Mouse (Mus musculus): ENCODE results near the gene Top2a. TPM values are rescaled to one million over a fixed set of nuclear protein-coding genes. Genes with fewer than 3 reads are reported as not detected.

Top2a gene
- 186 and 188 TPM in 2 replicates for polyA plus RNA-seq (2015; fragmentation: Nextera tagmentation; extraction: Ambion mirVana)

- H3K36me3 ChIP-seq (ENCODE audit: control insufficient read depth, insufficient read depth, low read length), result peaks cover 3% of the 10 kb centered on the region; the same call in 1 of the 2 replicates
- under 1% methylated on average over 54 of the region's 54 CpGs for WGBS
- H3K9me3 ChIP-seq (replicated peaks; ENCODE audit: control insufficient read depth, low read length), result no peaks in the 10 kb centered on the region
- 0 out of 2 replicates have a peak, but pooled peaks cover 6% of the 10 kb centered on the region for H3K4me1 ChIP-seq (ENCODE audit: control insufficient read depth, insufficient read depth, low read length)
- H3K27me3 ChIP-seq (ENCODE audit: control insufficient read depth, insufficient read depth, low read length), result no peaks in the 10 kb centered on the region
- peak; percentile 93 for ATAC-seq (ENCODE audit: insufficient read depth, low FRiP score)
- peak within 1 kb of the TSS; percentile 64 for H3K27ac ChIP-seq (ENCODE audit: low read length)
- peak within 1 kb of the TSS; percentile 58 for H3K4me2 ChIP-seq (ENCODE audit: low read depth, low read length)
- peak within 1 kb of the TSS; percentile 70 for H3K4me3 ChIP-seq (replicated peaks; ENCODE audit: low read length)
- H3K9ac ChIP-seq (ENCODE audit: low read length), result peak within 1 kb of the TSS; percentile 84
These were observed at the start of gene Top2a for GRCm38 (mm10) chr11:99023500-99024467. Top2a (minus strand) TSS chr11:99024189.

- WGBS, result 55% methylated on average over 5 of the region's 5 CpGs
- Histone ChIP-seq H3K4me1 (ENCODE audit: control insufficient read depth, insufficient read depth, low read length) (peaks cover 15% of the 10 kb centered on the region), H3K36me3 (ENCODE audit: control insufficient read depth, insufficient read depth, low read length) (no peaks in the 10 kb centered on the region), H3K4me2 (ENCODE audit: low read depth, low read length) (no peak overlapping the region), H3K27ac (ENCODE audit: low read length) (no peak overlapping the region), H3K4me3 (replicated peaks; ENCODE audit: low read length) (no peak overlapping the region), H3K9me3 (replicated peaks; ENCODE audit: control insufficient read depth, low read length) (no peaks in the 10 kb centered on the region), H3K9ac (ENCODE audit: low read length) (no peak overlapping the region), H3K27me3 (ENCODE audit: control insufficient read depth, insufficient read depth, low read length) (no peaks in the 10 kb centered on the region)
- ATAC-seq (ENCODE audit: insufficient read depth, low FRiP score), result no peak
These were observed 49.8 kb upstream of the Top2a start for GRCm38 (mm10) chr11:99073781-99074180.

- no peak overlapping the region for H3K27ac ChIP-seq (ENCODE audit: low read length)
- WGBS, result 15% methylated on average over 6 of the region's 6 CpGs
- H3K4me3 ChIP-seq (replicated peaks; ENCODE audit: low read length), result no peak overlapping the region
- H3K36me3 ChIP-seq (ENCODE audit: control insufficient read depth, insufficient read depth, low read length), result no peaks in the 10 kb centered on the region
- ATAC-seq (ENCODE audit: insufficient read depth, low FRiP score), result peak; percentile 54
- H3K4me2 ChIP-seq (ENCODE audit: low read depth, low read length), result no peak overlapping the region
- peaks cover 11% of the 10 kb centered on the region for H3K4me1 ChIP-seq (ENCODE audit: control insufficient read depth, insufficient read depth, low read length)
- peak overlapping the region; percentile 50; the same call in 1 of the 2 replicates for H3K9ac ChIP-seq (ENCODE audit: low read length)
- no peaks in the 10 kb centered on the region for H3K9me3 ChIP-seq (replicated peaks; ENCODE audit: control insufficient read depth, low read length)
- H3K27me3 ChIP-seq (ENCODE audit: control insufficient read depth, insufficient read depth, low read length), result no peaks in the 10 kb centered on the region
These were observed 47.9 kb upstream of the Top2a start for GRCm38 (mm10) chr11:99071866-99072265.

- H3K36me3 ChIP-seq (ENCODE audit: control insufficient read depth, insufficient read depth, low read length), result no peaks in the 10 kb centered on the region
- ATAC-seq (ENCODE audit: insufficient read depth, low FRiP score), result no peak
- 77% methylated on average over 5 of the region's 5 CpGs for WGBS
- H3K4me3 ChIP-seq (replicated peaks; ENCODE audit: low read length), result no peak overlapping the region
- peaks cover 16% of the 10 kb centered on the region for H3K4me1 ChIP-seq (ENCODE audit: control insufficient read depth, insufficient read depth, low read length)
- no peak overlapping the region for H3K9ac ChIP-seq (ENCODE audit: low read length)
- no peak overlapping the region for H3K4me2 ChIP-seq (ENCODE audit: low read depth, low read length)
- H3K27me3 ChIP-seq (ENCODE audit: control insufficient read depth, insufficient read depth, low read length), result no peaks in the 10 kb centered on the region
- no peak overlapping the region for H3K27ac ChIP-seq (ENCODE audit: low read length)
- no peaks in the 10 kb centered on the region for H3K9me3 ChIP-seq (replicated peaks; ENCODE audit: control insufficient read depth, low read length)
These were observed 44.5 kb upstream of the Top2a start for GRCm38 (mm10) chr11:99068455-99068854.

GRCm38 (mm10) chr11:99067591-99067990 is 43.6 kb upstream of the Top2a start:
- H3K9me3 ChIP-seq (replicated peaks; ENCODE audit: control insufficient read depth, low read length), result no peaks in the 10 kb centered on the region
- no peak for ATAC-seq (ENCODE audit: insufficient read depth, low FRiP score)
- H3K9ac ChIP-seq (ENCODE audit: low read length), result no peak overlapping the region
- H3K27me3 ChIP-seq (ENCODE audit: control insufficient read depth, insufficient read depth, low read length), result no peaks in the 10 kb centered on the region
- no peak overlapping the region for H3K4me2 ChIP-seq (ENCODE audit: low read depth, low read length)
- H3K36me3 ChIP-seq (ENCODE audit: control insufficient read depth, insufficient read depth, low read length), result no peaks in the 10 kb centered on the region
- H3K27ac ChIP-seq (ENCODE audit: low read length), result no peak overlapping the region
- no peak overlapping the region for H3K4me3 ChIP-seq (replicated peaks; ENCODE audit: low read length)
- peaks cover 16% of the 10 kb centered on the region for H3K4me1 ChIP-seq (ENCODE audit: control insufficient read depth, insufficient read depth, low read length)
- whole genome bisulfite sequencing, result 89% methylated on average over 8 of the region's 8 CpGs

- H3K27me3 ChIP-seq (ENCODE audit: control insufficient read depth, insufficient read depth, low read length), result no peaks in the 10 kb centered on the region
- no peaks in the 10 kb centered on the region for H3K9me3 ChIP-seq (replicated peaks; ENCODE audit: control insufficient read depth, low read length)
- H3K4me1 ChIP-seq (ENCODE audit: control insufficient read depth, insufficient read depth, low read length), result peaks cover 5% of the 10 kb centered on the region
- H3K4me2 ChIP-seq (ENCODE audit: low read depth, low read length), result no peak overlapping the region
- no peaks in the 10 kb centered on the region for H3K36me3 ChIP-seq (ENCODE audit: control insufficient read depth, insufficient read depth, low read length)
- H3K9ac ChIP-seq (ENCODE audit: low read length), result no peak overlapping the region
- 15% methylated on average over 2 of the region's 2 CpGs for WGBS
- no peak overlapping the region for H3K4me3 ChIP-seq (replicated peaks; ENCODE audit: low read length)
- H3K27ac ChIP-seq (ENCODE audit: low read length), result peak overlapping the region; percentile 39
- peak; percentile 59 for ATAC-seq (ENCODE audit: insufficient read depth, low FRiP score)
These were observed 42.0 kb upstream of the Top2a start for GRCm38 (mm10) chr11:99065979-99066378.

GRCm38 (mm10) chr11:99065353-99065752 is 41.4 kb upstream of the Top2a start:
- ATAC-seq (ENCODE audit: insufficient read depth, low FRiP score), result no peak
- 73% methylated on average over 3 of the region's 3 CpGs for WGBS
- Histone ChIP-seq H3K4me3 (replicated peaks; ENCODE audit: low read length) (no peak overlapping the region), H3K27me3 (ENCODE audit: control insufficient read depth, insufficient read depth, low read length) (no peaks in the 10 kb centered on the region), H3K9ac (ENCODE audit: low read length) (no peak overlapping the region), H3K4me1 (ENCODE audit: control insufficient read depth, insufficient read depth, low read length) (peaks cover 7% of the 10 kb centered on the region), H3K27ac (ENCODE audit: low read length) (peak overlapping the region; percentile 39; the same call in 1 of the 2 replicates), H3K9me3 (replicated peaks; ENCODE audit: control insufficient read depth, low read length) (no peaks in the 10 kb centered on the region), H3K4me2 (ENCODE audit: low read depth, low read length) (no peak overlapping the region), H3K36me3 (ENCODE audit: control insufficient read depth, insufficient read depth, low read length) (no peaks in the 10 kb centered on the region)

- 0 out of 2 replicates have a peak overlapping the region, but pooled peaks have one; percentile 27 for H3K9ac ChIP-seq (ENCODE audit: low read length)
- H3K27ac ChIP-seq (ENCODE audit: low read length), result no peak overlapping the region
- H3K4me3 ChIP-seq (replicated peaks; ENCODE audit: low read length), result no peak overlapping the region
- 52% methylated on average over 8 of the region's 8 CpGs for WGBS
- H3K4me2 ChIP-seq (ENCODE audit: low read depth, low read length), result no peak overlapping the region
- no peaks in the 10 kb centered on the region for H3K27me3 ChIP-seq (ENCODE audit: control insufficient read depth, insufficient read depth, low read length)
- no peaks in the 10 kb centered on the region for H3K36me3 ChIP-seq (ENCODE audit: control insufficient read depth, insufficient read depth, low read length)
- ATAC-seq (ENCODE audit: insufficient read depth, low FRiP score), result no peak
- H3K9me3 ChIP-seq (replicated peaks; ENCODE audit: control insufficient read depth, low read length), result 0 out of 2 replicates have a peak, but pooled peaks cover 4% of the 10 kb centered on the region
- H3K4me1 ChIP-seq (ENCODE audit: control insufficient read depth, insufficient read depth, low read length), result peaks cover 10% of the 10 kb centered on the region
These were observed 39.6 kb upstream of the Top2a start for GRCm38 (mm10) chr11:99063406-99064131.

GRCm38 (mm10) chr11:99062661-99063060 is 38.7 kb upstream of the Top2a start:
- H3K27ac ChIP-seq (ENCODE audit: low read length), result no peak overlapping the region
- WGBS, result 78% methylated on average over 7 of the region's 7 CpGs
- peaks cover 10% of the 10 kb centered on the region for H3K4me1 ChIP-seq (ENCODE audit: control insufficient read depth, insufficient read depth, low read length)
- no peak overlapping the region for H3K4me3 ChIP-seq (replicated peaks; ENCODE audit: low read length)
- H3K36me3 ChIP-seq (ENCODE audit: control insufficient read depth, insufficient read depth, low read length), result no peaks in the 10 kb centered on the region
- no peak for ATAC-seq (ENCODE audit: insufficient read depth, low FRiP score)
- no peaks in the 10 kb centered on the region for H3K27me3 ChIP-seq (ENCODE audit: control insufficient read depth, insufficient read depth, low read length)
- no peak overlapping the region for H3K4me2 ChIP-seq (ENCODE audit: low read depth, low read length)
- H3K9me3 ChIP-seq (replicated peaks; ENCODE audit: control insufficient read depth, low read length), result 0 out of 2 replicates have a peak, but pooled peaks cover 4% of the 10 kb centered on the region
- H3K9ac ChIP-seq (ENCODE audit: low read length), result no peak overlapping the region
